Mouse (Mus musculus) lung, adult 2 months (tissue): Measurements from ENCODE around the gene Rex1bd. TPM values are rescaled to one million over a fixed set of nuclear protein-coding genes. Genes with fewer than 3 reads are reported as not detected.

ENCODE experiments used
- DNase-seq: peaks from one replicate; pipeline ENCODE4 v3.0.0; 2022
- H3K4me1 ChIP-seq: fragments of 200-500 bp; 2 replicates; pipeline ENCODE4 v1.6.1; 2011; ENCODE audit warnings: low read length; ENCODE audit not compliant: control insufficient read depth, insufficient read depth
- H3K4me3 ChIP-seq: fragments of 200-500 bp; replicated peaks from 2 replicates; pipeline ENCODE3; 2011; ENCODE audit warnings: low read depth, mild to moderate bottlenecking, control low read depth, low read length; ENCODE audit errors: extremely low read depth
- CTCF ChIP-seq: fragments of 200-500 bp; IDR thresholded peaks from 2 replicates; pipeline ENCODE4 v1.5.1; 2011; ENCODE audit warnings: mild to moderate bottlenecking, low read length, control low read depth; ENCODE audit not compliant: insufficient read depth
- POLR2A ChIP-seq: fragments of 200-500 bp; IDR thresholded peaks from 2 replicates; pipeline ENCODE4 v1.6.1; 2011; ENCODE audit warnings: low read depth, mild to moderate bottlenecking, control low read depth, low read length, borderline replicate concordance; ENCODE audit errors: extremely low read depth
- WGBS: fragments of 180-500 bp; shearing (Covaris S2); methylation state at CpG from one replicate; pipeline ENCODE4 v1.1.7; 2018; 5-methylcytosine and 5-hydroxymethylcytosine counted together
- polyA plus RNA-seq: library from polyadenylated mRNA; depleted of rRNA; stranded (reverse); fragments of >200 nt; gene quantifications from 2 replicates; pipeline ENCODE4 v1.2.3, GENCODE M21; 2012

The Rex1bd gene
- polyA plus RNA-seq, 1 experiment: 145 TPM

DNA sequence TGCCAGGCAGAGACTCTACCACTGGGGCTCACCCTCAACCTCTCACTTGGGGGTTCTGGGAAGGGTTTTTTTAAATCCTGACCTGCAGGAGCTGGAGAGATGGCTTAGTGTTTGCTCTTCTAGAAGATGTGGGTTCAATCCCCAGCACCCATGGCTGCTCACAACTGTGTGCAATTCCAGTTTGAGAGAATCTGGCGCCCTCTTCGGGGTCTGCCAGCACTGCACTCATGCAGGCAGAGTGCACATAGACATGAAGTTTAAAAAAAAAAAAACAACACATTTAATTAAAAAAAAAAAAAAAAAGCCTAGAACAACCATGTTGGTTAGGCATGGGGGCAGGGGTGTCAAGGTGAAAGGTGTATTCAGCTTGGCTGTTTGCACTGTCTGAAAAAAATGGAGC lies 23.8 kb upstream of the Rex1bd start:
- 92% methylated on average over 2 of the region's 2 CpGs for WGBS
- Histone ChIP-seq H3K4me1 (peaks cover 3% of the 10 kb centered on the region), H3K4me3 (no peak overlapping the region)
- TF ChIP-seq CTCF (no peak), POLR2A (no peak)
- no peak for DNase-seq

DNA sequence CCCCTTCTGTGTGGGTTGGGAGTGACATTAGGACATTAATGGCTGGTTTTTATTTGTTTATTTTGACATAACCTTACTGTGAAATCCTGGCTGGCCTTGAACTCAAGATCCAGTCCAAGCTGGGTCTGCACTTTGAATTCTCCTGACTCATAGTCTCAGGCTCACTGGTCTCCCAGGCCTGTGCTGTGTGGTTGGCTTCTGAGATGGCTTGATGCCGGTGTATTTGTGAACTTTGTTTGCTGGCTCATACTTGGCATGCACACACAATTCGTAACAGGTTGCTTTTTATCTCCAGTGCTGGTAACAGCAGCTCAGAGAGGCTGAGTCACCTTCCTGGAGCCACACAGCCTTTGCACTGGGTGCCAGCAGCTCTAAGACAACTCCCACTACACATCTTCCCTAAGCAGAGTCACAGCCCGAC lies 23.2 kb upstream of the Rex1bd start:
- 81% methylated on average over 3 of the region's 3 CpGs for WGBS
- Histone ChIP-seq H3K4me3 (no peak overlapping the region), H3K4me1 (peaks cover 3% of the 10 kb centered on the region)
- TF ChIP-seq CTCF (no peak), POLR2A (no peak)
- no peak for DNase-seq

DNA sequence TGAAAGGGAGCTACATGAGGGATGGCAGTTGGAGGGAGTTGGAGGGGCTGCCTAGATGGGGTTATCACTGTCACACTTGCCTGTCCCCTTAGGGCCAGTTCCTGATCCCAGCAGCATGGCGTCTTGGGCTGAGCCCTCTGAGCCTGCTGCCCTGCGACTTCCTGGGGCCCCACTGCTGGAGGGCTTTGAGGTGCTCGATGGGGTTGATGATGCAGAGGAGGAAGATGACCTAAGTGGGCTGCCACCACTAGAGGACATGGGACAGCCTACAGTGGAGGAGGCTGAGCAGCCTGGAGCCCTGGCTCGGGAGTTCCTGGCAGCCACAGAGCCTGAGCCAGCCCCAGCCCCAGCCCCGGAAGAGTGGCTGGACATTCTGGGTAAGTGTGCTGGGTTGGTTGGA lies 22.7 kb upstream of the Rex1bd start:
- Histone ChIP-seq H3K4me1 (peaks cover 3% of the 10 kb centered on the region), H3K4me3 (no peak overlapping the region)
- no peak for DNase-seq
- 57% methylated on average over 5 of the region's 5 CpGs for WGBS
- no peak for TF ChIP-seq CTCF
- no peak for TF ChIP-seq POLR2A

DNA sequence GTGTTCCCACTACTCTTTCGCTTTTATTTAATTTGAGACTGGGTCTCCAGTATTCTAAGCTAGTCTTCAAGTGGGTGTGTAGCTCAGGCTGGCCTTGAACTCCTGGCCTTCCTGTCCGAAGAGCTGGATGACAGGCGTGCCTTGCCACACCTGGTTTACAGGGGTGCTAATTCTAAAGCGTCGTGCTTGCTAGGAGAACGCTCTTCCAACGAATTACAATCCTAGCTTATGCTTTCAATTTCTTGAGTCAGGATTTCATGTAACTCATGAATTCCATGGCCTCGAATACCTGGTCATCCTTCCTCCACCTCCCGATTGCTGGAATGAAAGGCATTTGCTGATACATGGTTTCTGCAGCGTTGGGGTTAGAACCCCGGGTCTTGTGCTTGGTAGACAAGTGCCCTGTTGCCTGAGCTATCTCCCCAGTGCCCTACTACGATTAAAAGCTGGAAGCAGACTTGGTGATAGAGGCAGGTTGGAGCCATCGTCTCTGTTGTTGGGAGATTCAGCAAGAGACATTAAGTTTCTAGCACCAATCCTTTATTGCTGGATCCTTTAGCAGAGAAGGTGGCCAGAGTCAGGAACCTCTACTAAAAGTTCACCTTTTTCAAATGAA lies 21.7 kb upstream of the Rex1bd start:
- TF ChIP-seq CTCF (no peak), POLR2A (no peak)
- peaks cover 7% of the 10 kb centered on the region for H3K4me1 ChIP-seq
- H3K4me3 ChIP-seq: peak overlapping the region; percentile 92
- no peak for DNase-seq
- 14% methylated on average over 13 of the region's 13 CpGs for WGBS

DNA sequence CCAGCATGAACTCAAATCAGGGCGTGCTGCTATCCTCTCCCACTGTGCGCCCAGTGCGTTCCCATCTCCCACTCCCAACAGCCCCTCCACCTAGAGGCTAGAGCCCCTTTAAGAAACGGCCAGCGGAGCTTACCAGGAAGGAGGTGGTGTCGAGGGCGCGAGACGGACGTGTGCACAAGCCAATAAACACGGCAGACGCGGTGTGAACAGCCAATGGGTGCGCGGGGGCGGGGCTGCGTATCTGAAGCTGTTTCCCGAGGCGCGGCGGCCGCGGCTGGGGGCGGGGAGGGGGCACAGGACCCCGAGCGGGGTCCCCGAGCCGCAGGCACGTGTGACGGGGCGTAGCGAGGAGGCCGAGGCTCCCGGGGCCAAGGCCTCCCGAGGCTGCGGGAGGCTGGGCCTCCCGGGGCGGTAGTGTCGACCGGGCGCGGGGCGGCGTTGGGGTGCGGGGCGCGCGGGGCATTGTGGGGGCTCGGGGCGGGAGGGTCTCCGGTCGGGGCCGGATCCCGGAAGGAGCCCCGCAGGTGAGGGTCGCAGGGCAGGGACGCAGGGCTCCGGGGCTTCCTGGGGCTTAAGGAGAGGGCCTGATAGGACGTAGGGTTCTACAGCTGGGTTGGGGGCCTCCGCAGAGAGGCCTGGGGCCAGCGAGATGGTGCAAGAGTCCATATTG lies 21.1 kb upstream of the Rex1bd start, which contains the start of the genes Fkbp8 and Kxd1:
Gene Fkbp8 (plus strand): TSS at position 213 of the 670 bp plus-strand sequence.
Gene Kxd1 (minus strand): TSS at position 445 of the 670 bp plus-strand sequence.
- peaks cover 8% of the 10 kb centered on the region for H3K4me1 ChIP-seq
- TF ChIP-seq CTCF (no peak), POLR2A (peak; percentile 65; the same call in 1 of the 2 replicates)
- H3K4me3 ChIP-seq: peak within 1 kb of the TSS; percentile 97
- WGBS: 1% methylated on average over 59 of the region's 61 CpGs
- DNase-seq: peak; percentile 99

DNA sequence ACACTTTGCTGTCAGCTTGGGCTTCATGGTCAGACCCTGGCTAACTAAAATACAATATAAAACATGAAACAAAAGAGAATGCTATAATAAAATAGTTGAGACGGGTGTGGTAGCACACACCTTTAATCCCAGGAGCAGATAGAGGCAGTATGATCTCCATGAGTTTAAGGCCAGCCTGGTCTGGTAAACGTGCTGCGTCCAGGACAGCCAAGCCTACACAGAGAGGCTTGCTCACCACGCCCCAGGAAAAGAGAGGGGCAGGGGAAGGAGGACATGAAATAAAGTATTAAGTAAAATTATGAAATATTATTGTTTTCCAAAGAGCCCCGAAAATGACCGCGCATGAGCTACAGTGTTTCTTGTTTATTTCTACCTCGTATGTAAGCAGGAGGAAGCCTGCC lies 20.6 kb upstream of the Rex1bd start:
- 1% methylated on average over 8 of the region's 8 CpGs for WGBS
- no peak for TF ChIP-seq POLR2A
- TF ChIP-seq CTCF: no peak
- DNase-seq: no peak
- peaks cover 13% of the 10 kb centered on the region for H3K4me1 ChIP-seq
- peak overlapping the region; percentile 97 for H3K4me3 ChIP-seq

DNA sequence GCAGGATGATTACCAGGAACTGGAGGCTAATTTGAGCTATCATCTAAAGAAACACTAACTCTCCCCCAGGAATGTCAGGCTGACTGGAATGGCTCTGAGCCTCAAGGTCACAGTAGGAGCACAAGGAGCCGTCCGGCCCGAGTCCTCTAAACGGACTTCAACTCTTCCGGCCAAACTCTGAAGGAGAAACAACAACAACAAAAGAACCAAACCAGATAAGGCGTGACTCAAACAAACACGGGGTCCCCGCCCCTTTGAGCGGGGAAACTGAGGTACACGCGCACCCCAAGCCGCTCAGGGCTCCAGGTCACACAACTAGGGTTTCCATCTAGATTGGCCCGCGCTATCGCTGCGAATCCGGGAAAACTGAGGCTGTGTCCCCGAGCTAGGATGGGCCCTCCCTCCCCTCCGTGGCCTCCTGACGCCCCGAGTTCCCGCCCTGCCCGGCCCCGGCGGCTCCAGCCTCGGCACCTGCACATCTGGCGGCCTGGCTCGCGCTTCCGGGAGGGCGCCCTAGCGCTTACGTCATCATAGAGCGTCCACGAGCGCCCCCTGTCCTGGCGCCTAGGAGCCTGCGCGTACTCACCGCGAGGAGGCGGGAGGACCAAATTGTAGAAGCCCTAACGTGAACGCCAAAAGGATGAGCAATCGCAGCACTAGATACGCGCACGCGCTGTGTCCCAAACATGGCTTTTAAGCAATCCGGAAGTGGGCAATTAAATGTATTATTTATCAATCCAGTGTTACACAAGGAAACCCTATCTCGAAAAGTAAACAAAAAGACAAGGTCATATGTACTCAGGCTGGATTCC lies 16.2 kb upstream of the Rex1bd start:
- H3K4me1 ChIP-seq: peaks cover 10% of the 10 kb centered on the region
- peak overlapping the region; percentile 94 for H3K4me3 ChIP-seq
- TF ChIP-seq CTCF: peak; percentile 40
- TF ChIP-seq POLR2A: peak; percentile 64; the same call in 1 of the 2 replicates
- peak; percentile 93 for DNase-seq
- under 1% methylated on average over 50 of the region's 51 CpGs for WGBS

DNA sequence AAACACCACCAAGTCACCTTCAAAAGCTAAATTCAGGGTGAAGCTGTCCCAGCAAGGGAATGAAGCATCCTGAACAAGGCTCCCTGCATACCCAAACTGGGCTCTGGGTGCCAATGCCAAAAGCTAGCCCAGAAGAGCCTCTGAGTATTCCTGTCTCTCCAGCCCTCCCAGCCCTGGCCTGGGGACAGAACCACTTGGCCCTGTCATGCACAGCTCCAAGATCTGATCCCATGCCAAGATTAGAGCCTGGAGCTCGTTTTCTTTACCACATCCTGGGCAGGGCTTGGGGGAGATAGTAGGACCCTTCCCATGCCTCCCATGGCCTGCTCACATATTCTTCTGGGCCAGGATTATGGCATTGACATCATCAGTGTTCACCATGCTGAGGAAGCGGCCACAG lies 13.1 kb upstream of the Rex1bd start:
- TF ChIP-seq CTCF: no peak
- no peak for TF ChIP-seq POLR2A
- no peak for DNase-seq
- peaks cover 10% of the 10 kb centered on the region for H3K4me1 ChIP-seq
- WGBS: 53% methylated on average over 2 of the region's 2 CpGs
- H3K4me3 ChIP-seq: no peak overlapping the region

DNA sequence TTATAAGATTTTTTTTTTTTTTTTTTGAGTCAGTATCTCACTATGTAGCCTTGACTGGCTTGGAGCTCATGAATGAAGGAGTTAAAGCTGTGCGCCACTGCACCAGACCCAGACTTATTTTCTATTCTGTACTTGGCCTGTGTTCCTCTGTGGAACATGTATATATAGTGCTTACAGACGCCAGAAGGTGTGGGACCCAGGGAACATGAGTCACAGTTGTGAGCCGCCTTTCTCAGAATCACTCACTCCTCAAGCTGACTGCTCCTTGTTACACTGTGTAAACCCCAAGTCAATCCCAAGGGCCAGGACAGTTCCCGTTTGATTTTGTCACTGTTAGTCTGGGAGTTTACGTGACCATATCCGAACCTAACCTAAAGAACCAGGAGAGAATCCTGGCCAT lies 12.5 kb upstream of the Rex1bd start:
- TF ChIP-seq POLR2A: no peak
- no peak for TF ChIP-seq CTCF
- peaks cover 10% of the 10 kb centered on the region for H3K4me1 ChIP-seq
- H3K4me3 ChIP-seq: no peak overlapping the region
- 75% methylated on average over 6 of the region's 6 CpGs for WGBS
- no peak for DNase-seq
